Mouse (Mus musculus): ENCODE measurements around the gene Kcnh1.
A peak's percentile ranks its signal among the peaks of the same experiment; 100 is the strongest.

The Kcnh1 gene

GRCm38 (mm10) chr1:192331207-192331606 is 140.6 kb downstream of the Kcnh1 start:
- no peak for DNase-seq

GRCm38 (mm10) chr1:192336029-192336428 is 145.5 kb downstream of the Kcnh1 start:
- DNase-seq, result no peak

DNA sequence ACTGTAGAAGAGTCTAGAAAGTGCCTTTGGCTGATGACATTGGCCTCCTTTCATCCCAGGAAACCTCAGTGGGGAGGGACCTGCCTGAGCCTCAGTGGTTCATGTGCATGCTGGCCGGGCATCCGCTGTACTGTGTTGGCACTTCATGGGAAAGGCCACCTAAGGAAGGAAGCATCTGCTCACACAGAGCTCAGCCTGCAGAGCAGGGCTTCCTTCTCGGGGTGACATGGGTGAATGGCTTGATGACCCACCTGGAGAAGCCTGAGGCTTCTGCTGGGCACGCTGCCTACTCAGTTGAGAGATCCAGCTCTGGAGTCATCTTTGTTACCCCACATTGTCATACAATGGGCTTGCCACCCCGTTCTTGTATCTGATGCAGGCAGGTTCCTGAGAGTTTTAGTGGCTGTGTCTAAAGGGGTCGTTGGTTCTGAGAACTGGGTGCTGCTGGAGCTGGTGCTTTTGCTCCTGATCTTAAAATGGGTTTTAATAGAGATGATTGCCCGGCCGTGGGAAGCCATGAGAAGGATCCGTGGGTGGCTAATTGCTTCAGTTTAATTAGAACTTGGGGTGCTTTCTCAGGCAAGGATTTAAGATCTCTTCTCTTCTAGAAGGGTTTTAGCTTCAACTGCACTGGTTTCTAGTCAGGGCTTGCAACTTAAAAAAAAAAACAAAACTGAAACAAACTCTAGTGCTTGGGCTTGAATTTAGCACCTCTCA is 148.9 kb downstream of the Kcnh1 start:
- DNase-seq, result no peak

DNA sequence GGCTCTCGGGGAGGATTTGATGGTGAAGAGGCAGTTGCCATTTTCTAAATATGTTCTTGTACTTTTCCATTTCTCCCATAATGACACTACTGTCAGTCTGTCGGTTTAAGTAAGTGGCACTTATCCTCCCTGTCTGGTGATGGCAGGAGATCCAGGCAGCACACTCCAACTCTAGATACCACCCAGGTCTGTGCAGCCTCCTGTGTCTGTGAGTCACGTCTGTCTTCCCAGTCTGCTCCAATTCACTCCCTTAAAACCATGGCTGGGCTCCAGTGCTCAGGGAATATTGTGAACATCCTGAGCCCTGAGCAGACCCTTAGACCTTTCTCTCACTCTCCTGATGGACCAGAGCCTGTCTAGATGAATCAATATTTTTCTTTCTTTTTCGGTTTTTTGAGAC is 151.2 kb downstream of the Kcnh1 start:
- peak; percentile 49 for DNase-seq

GRCm38 (mm10) chr1:192343996-192344395 is 153.4 kb downstream of the Kcnh1 start:
- no peak for DNase-seq

GRCm38 (mm10) chr1:192347327-192347726 is 156.8 kb downstream of the Kcnh1 start:
- DNase-seq, result no peak

GRCm38 (mm10) chr1:192356231-192356630 is 165.7 kb downstream of the Kcnh1 start:
- no peak for DNase-seq

DNA sequence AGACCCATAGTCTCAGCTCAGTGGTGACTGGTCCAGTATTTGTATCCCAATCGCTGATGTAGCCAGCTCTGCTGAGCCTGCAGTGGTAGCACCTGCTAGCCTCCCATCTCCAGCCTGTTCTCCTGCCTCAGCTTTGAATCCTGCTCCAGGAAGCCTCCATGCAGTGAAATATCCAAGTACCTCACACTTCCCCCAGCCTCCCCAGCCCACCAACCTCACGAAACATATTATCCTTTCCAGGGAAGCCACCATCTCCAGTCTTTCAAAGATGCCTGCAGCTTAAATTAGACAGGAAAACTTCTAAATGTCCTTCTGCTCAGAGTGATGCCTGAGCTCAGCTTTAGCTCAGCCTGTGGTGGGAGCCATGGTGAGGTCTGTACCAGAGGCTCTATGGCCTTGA is 168.6 kb downstream of the Kcnh1 start:
- DNase-seq, result no peak

DNA sequence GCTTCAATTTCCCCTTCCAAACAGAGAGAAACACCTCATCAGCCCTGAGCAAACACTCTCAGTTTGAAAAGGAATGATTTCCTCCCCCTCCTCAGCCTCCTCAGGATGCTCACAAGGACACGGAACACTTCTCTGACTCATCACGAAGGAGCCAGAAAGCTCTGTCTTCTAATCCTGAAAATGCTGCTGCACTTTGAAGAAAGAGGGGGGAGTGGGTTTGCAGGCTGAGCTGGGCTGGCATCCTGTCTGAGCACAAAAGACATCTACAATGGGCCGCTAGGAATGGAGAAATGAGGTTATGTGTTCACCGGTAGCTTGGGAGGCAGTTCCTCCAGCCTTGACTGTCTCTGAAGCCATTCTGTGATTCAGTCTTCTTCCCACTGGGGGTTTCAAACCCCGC is 177.8 kb downstream of the Kcnh1 start:
- DNase-seq, result no peak

DNA sequence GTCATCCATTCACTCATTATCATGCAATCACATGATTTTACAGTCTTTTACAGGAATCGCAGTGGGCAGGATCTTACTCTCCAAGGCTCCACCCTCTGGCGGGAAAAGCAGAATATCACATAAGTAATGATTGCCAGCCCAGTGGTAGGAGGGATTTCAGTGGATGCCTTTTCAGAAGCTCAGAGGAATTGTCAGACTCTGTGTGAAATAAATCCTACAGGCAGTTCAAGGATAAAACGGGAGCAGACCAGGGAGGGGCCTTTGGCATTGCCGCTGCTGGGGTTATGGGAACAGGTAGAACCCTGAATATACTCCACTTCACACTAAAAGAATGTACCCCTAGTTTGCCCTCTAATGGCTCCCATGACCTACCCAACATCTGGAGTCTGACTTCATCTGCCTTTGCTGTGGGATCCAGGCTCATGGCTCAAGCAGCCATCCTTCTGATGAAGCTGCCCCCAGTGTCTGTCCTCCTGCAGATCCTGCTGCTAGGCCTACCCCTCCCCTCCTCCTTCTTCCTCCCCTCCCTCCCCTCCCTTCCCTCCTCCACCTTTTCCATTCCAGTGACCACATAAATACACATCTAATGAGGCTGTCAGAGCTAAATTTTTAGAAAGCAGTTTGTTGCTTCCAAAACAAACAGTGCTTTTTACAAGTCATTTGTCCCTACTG is 181.5 kb downstream of the Kcnh1 start:
- DNase-seq, result no peak

DNA sequence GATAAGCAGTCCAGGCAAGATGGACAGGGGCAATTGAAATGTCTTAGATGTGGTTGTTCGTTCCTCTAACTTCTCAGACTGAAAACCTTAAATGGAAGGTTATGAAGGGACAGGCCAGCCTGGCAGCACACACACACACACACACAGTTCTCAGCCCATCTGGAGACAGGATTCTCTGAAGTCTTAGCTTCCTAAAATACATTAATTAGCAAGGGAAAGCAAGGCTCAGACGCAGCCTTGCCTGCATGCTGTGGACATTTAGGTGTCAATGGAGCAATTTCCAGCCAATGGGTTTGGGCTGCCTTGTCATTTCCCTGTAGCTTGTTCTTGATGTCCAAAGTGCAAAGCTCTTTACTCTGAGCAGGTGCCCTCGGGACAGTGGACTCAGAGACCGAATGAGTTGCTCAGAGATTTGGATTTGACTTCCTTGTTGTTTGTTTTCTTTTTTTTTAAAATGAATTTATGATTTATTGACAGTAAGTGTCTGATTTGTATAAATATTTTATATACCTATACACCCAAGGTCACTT is 188.0 kb downstream of the Kcnh1 start:
- DNase-seq, result no peak

- DNase-seq, result no peak
Observed at GRCm38 (mm10) chr1:192380596-192381041, 190.0 kb downstream of the Kcnh1 start.

GRCm38 (mm10) chr1:192387624-192388023 is 197.1 kb downstream of the Kcnh1 start:
- DNase-seq, result no peak

DNA sequence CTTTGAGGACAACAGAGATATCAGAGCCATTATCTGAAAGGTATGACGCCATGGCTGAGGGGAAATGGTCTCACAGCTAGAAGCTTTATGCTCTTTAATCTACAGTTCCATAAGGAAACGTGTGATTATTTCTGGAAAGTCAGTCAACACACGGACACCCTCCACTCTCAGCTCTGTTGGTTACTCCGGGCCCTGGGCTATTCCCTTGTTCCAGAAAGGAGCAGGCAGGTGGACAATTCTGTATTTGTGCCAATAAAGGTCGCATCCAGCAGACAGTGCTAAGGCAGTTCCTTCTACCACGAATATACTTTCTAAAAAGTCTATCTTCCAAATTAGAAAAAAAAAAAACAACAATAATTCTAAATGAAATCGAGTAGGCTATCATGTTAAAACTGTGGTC is 200.5 kb downstream of the Kcnh1 start:
- no peak for DNase-seq

DNA sequence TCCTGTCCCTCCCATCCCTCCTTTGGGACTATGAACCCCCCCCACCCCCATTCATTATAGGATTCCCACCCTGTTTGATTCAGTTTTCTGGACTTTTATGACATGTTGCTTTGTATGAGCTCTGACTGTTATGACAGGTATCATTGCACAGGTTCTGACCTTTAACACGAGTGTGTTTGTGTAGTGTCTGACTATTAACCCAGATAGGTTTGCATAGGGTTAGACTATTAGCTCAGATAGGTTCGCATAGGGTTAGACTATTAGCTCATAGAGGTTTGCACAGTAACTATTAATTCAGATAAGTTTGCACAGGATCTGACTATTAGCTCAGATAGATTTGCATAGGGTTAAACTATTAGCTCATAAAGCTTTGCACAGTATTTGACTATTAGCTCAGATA is 201.7 kb downstream of the Kcnh1 start:
- DNase-seq, result no peak

DNA sequence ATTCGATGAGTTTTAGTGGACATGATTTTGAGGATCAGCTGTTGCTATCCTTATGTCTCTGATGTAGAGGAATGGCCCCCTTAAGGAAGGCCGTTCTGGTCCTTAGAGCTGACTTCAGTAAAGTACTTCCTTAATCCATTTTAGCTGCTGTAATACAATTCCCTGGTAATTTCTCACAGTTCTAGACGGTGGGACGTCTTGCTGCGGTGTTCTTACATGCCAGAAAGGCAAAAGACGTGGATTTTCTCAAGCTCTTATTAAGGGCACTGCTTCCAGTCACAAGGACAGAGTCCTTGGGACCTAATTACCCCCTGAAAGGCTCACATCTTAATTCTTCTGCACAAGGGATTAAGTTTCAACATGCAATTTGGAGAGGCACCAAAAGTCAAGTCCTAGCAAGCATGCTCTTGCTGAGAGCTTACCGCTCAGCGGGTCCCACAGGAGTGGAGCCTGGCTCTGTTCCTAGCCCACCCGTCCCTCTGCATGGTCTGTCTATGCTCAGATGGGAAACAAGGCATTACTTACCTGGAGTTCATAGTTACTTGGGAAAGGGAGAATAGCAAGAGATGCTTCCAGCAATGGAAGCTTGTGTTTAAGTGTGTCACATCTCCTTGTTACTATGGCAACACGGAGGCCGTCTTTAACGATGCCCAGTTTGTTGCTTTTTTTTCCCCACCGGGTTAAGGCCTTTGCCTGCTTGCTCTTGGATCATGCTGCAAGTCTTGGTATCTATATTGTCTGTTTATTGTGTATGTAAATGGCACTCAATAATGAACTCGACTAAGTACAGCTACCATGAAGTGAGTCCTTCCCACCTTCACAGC is 209.3 kb downstream of the Kcnh1 start:
- DNase-seq, result no peak

GRCm38 (mm10) chr1:192400991-192401390 is 210.4 kb downstream of the Kcnh1 start:
- DNase-seq, result no peak

DNA sequence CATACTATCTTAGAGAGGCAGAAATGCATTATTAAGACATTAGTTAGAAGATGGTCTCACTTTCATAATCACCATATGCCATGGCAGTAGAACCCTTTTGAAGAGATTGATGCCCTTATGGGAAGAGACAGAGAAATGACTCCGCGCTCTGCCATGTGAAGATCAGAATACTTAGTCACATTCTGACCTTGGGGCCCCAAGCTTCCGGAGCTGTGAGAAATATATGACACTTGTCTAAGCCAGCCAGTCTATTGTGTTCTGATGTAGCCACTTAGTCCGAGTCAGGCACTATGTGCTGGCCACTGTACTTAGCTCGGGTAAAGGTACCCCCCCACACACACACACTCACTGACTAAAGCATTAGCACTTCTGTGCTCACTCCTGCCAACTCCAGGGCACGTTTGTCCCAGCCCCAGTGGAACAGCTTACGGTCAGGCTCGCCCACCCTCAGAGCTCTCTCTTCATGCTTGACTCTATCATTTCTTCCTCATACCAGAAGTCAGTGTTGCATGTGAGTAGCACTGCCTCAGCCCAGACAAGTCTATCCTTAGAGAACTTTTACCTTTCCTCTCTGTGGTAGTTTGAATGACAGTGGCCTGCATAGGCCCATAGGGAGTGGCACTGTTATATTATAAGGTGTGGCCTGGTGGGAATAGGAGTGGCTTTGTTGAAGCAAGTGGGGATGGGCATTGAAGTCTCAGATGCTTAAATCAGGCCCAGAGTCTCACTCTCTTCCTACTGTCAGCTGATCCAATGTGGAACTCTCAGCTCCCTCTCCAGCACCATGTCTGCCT is 212.5 kb downstream of the Kcnh1 start:
- no peak for DNase-seq

GRCm38 (mm10) chr1:192405136-192405535 is 214.6 kb downstream of the Kcnh1 start:
- DNase-seq, result no peak

GRCm38 (mm10) chr1:192406589-192406988 is 216.0 kb downstream of the Kcnh1 start:
- no peak for DNase-seq

DNA sequence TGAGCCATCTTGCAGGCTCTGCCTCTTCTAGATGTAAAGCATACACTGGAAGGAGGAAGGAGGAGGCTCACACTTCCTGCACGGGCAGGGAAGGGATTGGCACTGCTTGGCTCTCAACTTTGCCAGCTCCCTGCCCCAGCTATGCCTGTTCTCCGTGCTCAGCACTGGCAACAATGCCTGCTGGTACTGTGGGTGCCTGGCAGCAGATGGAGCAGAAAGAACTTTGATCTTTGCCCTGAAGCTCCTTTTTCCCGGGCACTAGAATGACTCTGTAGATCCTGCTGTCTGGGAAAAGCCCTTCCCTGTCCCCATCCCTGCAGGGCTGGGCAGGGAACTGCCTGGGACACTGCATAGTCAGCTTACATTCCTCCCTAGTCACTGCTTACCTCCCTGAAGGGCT is 225.2 kb downstream of the Kcnh1 start:
- no peak for DNase-seq

- no peak for DNase-seq
Observed at GRCm38 (mm10) chr1:192416241-192416821, 225.8 kb downstream of the Kcnh1 start.

Data from layer of hippocampus, adult 9-11 months (tissue).